Mouse (Mus musculus) heart, adult 9 months (tissue): ENCODE measurements at regions not wholly inside any gene's neighbourhood (a gene's known extent, or its start where the extent isn't known, plus 50 kb on each side); places are given as distances from the start of the nearest gene placed in this dataset.

Source experiments
- DNase-seq, 2 experiments: peaks; one replicate each; pipeline ENCODE4 v3.0.0; 2022; ENCODE audit warnings: low spot score in 2 of 2

DNA sequence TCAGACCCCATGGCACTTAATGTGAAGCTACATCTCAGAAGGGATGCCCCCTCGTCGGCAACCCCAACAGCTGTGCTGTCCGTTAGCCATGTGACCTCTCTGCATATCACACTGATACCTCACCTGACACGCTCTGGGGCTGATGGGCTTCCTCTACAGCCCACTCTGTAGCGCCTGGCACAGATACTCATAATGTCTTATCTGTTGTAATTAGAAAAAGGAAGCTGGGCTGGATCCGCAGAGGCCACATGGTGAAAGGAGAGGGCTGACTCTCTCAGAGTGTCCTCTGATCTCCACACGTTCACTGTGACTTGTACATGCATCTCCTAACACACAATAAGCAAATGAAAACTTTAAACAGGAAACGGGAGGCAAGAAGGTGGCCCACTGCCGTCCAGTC lies 126.5 kb upstream of the Meis1 start:
- no peak for DNase-seq

DNA sequence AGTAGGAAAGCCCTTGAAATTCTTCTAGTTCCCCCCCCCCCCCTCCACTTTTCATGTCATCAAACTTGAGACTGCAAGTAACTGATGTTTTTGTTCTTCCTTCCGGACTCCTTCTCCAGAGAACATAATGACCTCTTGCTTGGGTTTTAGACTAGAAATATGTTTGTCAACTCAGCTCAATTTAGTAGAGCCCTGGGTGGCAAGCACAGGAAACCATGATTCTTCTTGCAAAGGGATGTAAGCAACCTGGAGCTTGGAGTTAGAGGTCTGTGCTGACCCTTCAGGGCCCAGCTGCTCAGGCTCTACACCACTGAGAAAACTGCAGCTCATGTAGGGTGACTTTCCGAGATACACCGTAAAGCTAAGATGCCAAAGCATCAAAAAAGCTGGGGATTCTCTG lies 127.2 kb upstream of the Meis1 start:
- no peak for DNase-seq

DNA sequence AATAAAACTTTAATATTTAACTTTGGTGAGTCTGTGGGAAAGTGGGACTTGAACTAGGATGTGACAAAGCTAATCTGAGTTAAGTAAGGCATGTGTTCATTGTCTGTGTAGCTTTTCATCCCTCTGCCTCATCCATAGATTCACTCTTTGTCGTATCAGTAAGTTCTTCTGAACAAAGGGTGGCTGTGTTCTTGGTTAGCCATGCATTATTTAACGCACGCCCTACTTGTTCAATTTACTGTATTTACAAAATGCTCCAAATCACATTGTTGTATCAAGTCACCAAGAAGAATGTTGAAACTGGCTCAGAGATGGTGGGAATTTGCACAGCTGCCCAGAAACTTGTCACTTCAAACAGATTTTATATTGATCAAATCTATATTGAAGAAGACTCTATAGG lies 132.2 kb upstream of the Meis1 start:
- no peak for DNase-seq

DNA sequence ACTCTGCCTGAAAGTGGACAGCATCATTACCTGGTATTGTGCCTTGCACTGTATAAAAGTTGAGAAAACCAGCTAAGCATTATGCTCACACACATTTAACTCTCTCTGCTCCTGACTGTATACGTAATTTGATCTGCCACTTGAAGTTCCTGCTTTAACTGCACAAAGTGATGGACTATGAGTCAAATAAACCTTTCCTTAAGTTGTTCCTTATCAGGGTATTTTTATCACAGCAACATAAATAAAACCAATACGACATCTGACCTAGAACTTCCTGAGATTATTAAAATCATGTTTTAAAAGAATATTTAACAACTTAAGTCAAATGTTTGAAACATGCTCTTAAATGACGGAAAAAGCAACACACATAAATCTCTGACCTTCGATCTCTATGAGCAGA lies 134.9 kb upstream of the Meis1 start:
- DNase-seq: no peak

DNA sequence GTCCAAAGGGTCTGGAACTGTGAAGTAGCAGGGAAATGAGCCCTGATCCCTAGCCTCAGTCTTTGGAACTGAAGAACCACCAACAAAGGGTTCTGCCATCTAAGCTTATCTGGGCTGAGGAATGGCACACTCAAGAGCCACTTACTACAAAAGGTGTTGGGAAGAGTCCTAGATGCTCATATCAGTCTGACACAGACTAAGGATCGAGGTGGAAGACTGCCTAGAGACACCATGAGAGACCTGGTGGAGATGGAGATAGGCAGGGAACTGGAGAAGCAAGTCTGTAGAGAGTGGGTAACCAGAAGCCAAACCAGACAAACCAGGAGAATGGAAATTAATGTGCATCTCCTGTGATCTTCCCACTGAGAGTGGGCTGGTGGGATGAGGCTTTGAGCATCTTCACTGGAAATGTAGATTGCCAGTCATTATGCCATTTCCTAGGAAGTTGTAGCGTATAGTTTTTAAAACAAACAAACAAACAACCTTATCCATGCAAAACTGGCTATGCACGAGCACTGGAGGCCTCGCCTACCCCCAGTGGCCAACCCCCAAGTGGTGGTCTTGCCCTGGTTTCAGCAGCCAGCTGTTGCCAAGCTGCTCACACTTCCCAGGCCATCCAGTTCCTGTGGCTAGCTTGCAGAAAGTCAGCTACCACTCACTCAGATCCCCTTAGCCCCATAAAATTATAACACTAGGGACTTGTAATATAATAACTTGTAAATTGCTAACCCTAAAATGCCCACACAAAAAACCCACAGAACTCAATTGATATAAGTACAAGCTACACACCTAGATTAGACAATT lies 136.2 kb upstream of the Meis1 start:
- DNase-seq: no peak

DNA sequence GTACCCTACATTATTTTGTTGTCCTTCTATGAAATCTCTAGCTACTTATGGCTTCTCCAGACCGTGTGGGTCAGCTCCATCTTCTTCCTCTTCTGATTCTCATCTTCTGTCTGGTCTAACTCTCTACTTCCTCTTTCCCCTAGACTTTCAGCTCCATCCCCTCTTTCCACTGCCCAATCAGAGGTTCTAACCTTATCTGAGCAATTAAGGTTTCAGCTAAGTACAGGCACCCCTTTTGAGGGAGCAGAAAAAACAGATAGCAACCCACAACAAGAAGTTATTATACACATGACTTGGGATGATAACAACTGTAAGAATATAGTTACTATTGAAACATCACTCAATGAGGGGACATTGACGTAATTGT lies 136.8 kb upstream of the Meis1 start:
- DNase-seq: no peak

DNA sequence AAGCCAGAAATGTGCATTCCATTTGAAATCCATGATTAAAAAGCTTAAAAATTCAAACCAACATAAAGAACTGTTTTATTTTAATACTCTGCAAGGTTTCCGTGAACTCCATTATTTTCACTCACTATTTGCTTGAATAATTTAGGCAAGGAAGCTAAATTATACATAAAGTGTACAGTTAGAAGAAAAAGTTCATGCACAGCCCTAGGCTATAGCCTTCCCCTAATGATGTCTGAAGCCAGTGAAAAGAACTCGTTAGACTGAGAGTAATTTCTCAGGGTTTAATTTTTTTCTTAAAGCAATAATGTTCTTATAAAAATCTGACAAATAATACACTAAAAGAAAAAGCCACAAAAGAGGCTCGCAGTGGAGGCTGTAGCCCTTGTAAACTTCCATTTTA lies 141.4 kb upstream of the Meis1 start:
- no peak for DNase-seq

DNA sequence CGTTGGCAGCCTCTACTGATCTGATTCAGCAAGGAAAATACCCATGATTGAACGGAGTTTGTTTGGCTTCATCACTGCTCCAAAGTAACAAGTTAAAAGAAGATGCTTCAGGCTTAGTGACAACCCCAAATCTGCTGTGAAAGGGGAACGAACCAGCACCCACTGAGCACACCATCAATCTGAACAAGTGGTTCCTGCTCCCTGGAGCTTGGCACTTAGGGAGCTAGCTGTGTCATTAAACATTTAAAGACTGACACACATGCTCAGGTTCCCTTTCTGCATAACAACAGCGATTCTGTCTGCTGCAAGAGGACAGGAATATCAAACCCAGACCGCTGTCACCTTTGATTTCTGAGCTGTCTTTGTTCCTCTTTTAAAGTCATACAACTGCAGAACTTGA lies 141.9 kb upstream of the Meis1 start:
- no peak for DNase-seq

DNA sequence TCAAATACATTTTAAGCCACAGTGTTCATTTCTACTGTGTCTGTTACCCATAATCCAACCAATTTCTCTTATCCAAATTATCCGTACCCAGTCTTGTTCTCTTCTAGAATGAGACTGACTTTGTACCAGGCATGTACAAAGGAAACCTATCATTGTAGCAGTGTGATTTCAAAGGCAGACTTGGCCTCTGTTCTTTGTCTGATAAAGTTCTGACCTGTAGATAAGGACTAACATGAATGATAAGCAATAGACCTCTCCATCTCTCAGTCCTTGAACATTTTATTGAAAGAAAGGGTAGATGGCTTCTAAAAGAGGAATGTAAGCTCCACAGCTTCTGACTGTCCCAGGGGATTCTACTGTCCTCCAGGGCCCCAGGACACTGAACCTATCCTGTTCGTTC lies 152.2 kb upstream of the Meis1 start:
- no peak for DNase-seq

DNA sequence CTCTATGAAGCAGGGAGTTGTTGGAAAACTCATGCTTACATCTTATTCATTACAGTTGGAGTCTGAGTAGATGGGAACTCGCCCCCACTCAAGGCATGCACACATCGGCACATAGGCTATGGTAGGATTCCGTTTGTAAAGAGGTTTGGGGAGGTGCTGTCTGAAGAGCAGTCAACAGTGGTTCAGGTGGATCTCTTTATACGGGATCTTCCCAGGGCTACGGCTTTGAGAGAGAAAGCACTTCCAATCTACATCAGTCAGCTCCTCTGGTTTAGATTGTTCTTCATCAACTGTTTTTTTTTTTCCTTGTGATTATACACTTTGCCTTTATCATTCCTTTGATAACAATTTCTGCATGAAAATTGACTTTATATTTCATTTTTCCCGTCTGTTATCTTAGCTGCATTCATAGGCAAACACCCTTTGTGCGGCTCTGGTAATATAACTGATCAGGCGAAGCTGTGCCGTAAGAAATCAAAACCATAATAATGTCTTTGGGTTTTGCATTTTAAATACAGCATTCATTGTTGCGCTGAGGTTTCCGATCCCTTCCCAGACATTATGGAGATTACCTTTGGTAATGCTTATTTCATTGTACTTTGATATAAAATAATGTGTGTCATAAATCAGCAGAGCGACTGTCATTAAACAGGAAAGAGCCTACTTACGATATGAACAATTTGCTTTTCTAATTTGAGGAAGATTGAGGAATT lies 155.7 kb upstream of the Meis1 start:
- DNase-seq: no peak

DNA sequence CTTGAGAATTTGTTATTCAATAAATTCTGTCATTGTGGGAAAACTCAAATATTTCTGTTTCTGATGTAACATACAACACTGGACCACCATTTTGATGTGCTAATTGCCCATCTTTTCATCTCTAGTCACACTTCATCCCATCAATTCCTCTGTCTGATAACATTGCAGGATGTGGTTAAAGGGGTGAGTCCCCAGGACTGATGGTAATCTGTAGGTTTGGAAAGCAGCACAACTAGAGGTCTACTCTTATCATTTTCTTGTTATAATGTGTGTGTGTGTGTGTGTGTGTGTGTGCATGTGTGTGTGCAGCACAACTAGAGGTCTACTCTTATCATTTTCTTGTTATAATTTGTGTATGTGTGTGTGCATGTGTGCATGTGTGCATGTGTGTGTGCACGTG lies 160.5 kb upstream of the Meis1 start:
- no peak for DNase-seq

DNA sequence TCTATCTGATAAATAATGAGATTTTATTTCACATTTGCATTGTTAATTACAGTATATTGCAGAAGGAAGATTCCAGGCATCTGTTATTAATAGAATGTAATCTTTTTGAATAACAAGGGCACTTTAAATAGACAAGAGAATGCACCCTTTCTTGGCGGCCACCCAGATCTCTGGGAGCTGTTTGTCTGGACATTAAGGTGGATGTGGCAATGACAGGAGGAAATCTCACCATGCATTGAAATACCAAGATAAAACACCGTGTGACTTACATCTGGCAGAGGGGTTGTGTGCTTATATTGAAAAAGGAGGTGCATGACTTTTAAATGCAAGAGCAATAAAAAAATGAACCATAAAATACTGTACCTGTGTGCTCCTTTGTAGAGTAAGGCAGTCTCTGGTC lies 171.0 kb upstream of the Meis1 start:
- peak in 1 of 2 experiments; percentile 14 for DNase-seq

DNA sequence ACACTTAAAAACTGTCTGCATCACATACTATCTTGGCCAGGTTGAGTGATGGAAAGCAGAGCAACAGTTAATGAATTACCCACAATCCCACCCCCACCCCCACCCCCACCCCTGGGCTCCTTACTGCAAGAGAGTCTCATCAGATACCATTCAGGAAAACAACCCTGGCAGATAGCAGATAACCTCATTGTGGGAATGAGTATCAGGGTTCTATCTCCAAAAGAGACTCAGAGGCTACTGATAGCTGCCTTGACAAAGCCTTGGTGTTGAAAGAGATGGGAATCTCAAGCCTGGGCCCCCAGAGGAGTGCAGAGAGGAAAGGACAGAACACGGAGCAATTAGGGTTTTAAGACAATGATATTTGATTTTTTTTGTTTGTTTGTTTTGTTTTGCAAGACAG lies 175.7 kb upstream of the Meis1 start:
- DNase-seq: no peak

DNA sequence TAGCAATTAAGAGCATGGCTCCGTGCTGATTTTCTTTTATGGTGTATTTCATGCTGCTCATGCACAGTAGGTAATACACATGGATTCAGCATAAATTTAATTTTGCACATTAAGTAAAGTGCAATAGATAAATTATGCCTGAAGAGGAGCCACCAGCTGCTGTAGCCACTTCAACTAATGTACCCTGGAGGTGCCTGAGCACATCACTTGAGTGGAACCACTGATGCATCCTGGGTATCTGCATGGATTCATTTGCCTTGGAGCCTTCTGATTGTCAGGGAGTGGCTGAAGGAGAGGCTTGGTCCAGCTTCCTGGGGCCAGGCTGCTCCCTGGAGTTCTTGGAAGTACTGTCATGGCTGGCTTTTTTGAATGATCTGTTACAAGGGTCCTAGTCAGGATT lies 179.0 kb upstream of the Meis1 start:
- no peak for DNase-seq

DNA sequence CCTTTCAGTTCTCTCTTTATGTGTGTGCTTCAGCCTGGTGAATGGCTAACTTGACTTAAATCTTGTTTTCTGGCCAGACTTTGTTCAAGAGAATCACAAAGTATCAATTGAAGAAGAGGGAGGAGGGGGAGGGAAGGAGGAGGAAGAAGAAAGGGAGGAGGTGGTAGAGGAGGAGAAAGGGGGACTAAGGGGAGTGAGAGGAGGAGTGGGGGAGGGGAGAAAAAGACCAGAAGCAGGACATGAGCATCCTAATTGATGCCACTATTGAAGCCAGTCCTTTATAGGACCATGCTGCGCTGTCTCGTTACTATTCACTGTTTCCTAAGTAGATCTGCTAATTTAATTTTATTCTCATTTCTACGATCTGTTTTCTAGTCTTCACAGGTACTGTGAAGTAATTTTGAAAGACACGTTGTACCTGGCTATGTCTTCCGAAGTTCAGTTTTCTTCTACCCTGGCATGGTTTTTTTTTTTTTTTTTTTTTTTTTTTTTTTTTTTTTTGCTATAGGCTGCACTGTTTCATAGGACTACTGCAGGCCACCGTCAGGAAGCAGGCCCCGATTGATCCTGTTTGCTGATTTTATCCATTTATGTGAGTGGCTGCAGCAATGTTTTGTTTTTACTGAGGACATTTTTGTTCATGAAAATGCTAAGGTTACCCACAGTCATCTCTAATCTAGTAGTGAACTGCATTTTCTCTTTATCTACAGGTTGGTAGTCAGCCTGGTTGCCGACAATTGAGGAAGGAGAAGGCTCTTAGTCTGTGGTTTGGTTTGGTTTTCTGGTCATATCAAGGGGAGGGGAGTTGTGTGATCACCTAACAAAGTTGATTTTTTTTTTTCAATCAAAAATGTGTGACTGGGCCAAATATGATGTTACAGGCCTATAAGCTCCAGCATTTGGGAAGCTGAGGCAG lies 184.1 kb upstream of the Meis1 start:
- no peak for DNase-seq

DNA sequence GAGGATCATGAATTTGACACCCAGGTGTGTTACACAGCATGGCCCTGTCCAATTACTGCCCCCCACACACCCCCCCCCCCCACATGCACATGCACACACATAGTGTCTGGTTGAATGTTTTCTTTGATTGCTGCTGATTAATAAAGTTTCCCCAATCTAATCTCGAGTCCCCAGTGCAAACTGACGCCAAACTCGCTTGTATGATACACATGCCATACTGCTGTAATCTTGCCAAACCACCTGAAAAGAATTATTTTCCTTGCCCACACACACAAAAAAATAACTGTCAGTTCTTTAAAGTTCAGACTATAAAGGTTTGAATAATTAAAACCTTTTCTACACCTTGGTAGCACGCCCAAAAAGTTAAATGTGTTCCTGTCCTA lies 184.7 kb upstream of the Meis1 start:
- no peak for DNase-seq

DNA sequence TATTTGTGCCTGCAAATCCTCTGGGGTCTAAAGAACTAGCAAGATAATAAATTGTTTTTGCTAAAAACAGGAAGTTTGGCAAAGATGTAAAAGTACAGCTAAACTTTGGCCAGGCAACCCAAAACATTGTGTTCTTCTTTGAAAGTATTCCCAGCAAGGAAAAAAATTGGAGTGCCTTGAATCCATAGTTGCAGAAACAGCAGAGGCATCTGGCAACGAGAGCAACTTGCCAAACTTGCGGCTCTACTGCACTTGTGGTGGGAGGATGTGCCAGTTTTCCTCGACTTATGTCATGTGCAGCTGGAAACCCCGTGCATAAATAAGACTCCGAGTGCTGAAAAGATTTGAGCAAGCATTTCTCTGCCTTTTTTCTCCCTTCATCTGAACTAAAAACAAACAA lies 185.2 kb upstream of the Meis1 start:
- DNase-seq: peak; percentile 84 to 85

DNA sequence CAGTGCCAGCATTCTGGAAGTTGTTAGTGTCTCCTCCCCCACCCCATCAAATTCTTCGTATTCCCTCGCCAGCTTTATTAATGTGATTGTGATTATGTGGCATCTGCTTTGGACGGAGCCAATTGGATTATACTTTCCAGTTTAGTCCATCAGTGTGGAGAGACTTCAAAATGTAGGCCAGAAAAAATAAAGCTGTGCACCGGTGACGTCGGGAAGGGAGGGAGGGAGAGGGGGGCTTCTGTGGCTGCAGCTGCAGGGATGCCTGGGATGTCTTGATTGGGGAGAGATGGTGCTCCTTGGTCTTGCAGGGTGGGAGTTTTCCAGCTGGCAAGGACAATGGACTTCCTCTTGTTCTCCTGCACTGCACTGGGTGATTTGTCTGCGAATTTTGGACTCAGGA lies 185.7 kb upstream of the Meis1 start:
- peak; percentile 35 to 53 for DNase-seq

DNA sequence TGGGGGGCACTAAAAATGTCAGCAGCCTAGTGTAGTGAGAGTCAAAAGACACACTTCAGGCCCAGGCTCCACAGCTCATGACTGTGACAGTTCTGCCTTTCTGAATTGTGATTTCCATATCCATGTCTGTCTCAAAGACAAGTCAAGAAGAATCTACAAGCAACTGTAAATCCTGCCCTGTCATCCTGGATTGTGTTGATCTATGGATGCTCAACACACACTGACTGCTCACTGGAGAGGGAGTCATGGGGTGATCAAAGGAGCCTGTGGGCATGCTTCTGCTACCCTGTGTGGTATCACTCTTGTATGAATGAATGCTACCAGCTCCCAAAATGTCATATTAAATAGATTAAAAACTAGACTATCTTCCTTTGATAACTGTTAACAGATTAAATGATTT lies 186.4 kb upstream of the Meis1 start:
- DNase-seq: no peak

DNA sequence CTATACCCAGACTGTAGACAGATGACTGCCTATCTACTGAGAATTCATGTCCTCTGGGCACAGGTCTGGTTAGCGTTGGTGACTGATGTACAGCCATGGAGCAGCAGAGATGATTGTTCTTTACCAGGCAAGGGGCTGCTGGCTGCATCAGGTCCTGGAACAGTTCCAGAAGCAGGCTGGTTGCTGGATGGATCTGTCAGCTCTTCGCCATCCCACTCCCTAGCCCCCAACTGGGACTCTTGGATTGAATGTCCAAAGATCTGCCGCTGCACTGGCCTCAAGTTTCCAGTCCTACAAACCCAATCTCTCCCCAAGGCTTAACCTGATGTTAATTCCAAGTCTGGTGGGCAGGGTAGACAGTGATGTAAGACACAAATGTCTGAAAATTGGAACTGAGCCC lies 200.7 kb upstream of the Meis1 start:
- DNase-seq: no peak

DNA sequence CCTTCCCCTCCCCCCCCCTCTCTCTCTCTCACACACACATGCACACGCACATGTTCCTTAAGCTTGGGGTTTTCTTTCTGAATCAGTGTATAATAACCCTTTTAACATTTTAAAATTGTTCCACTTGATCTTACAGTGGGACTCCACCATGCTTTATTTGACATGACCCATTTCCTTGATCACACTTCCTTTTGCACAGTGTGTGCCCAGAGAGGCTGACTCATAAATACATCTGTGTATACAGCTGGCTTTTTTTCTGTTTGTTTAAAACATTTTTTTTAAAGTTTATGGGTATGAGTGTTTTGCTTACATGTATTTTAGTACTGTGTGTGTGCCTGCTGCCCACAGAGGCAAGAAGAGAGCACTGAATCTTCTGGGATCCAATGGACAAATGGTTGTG lies 202.7 kb upstream of the Meis1 start:
- DNase-seq: no peak

DNA sequence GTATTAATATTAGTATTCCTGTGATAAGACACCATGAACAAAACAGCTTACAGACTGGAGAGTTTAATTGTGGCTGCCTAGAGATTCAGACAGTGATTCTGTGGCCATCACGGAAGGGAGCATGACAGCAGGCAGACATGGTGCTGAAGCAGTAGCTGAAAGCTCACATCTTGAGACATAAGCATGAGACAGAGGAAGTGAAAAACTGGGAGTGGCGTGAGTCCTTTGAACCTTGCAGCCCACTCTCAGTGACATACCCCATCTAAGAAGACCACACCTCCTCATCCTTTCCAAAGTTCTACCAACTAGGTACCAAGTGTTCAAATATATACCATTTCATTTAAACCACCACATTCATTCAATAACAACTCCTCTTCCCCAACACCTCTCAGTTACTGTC lies 208.0 kb upstream of the Meis1 start:
- no peak for DNase-seq

DNA sequence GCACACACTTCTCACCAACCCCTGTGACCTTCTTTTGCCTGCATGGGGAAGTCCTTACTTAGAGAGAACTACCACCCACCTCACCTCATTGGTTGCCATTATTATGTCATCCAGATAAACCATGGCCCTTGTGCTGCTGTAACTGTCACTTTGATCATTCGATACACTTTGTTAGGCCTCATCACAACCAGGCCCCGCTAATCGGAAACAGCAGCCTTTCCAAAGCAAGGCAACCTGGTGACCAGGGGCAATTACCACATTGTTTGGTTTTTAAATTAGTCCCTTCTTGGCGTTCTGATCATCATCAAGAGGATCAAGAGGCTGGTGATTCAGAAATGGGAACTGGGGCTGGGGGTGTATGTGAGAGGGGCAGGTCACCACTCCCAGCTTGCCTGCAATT lies 208.9 kb upstream of the Meis1 start:
- no peak for DNase-seq
